Mouse (Mus musculus) myocyte (in vitro differentiated cells): ENCODE results near the gene Trmt1.

Source experiments
- CEBPB ChIP-seq: IDR thresholded peaks from 2 replicates; pipeline ENCODE4 v1.6.1; 2011; ENCODE audit warnings: mild to moderate bottlenecking, moderate library complexity; ENCODE audit not compliant: poor library complexity, insufficient read depth, severe bottlenecking
- E2F4 ChIP-seq: IDR thresholded peaks from one replicate; pipeline ENCODE4 v1.6.1; 2011; ENCODE audit warnings: mild to moderate bottlenecking, control low read depth, moderate library complexity; ENCODE audit not compliant: insufficient read depth
- MAX ChIP-seq: IDR thresholded peaks from one replicate; pipeline ENCODE4 v1.6.1; 2011; ENCODE audit warnings: low read depth, mild to moderate bottlenecking, control low read depth
- MYOG ChIP-seq, 3 experiments: IDR thresholded peaks; one replicate each; pipeline ENCODE4 v1.6.1; 2011; ENCODE audit warnings: control low read depth in 2 of 3, low read depth in 2 of 3, mild to moderate bottlenecking in 2 of 3; ENCODE audit not compliant: insufficient read length in 2 of 3, control insufficient read depth in 1 of 3, insufficient read depth in 1 of 3
- POLR2A ChIP-seq: IDR thresholded peaks from one replicate; pipeline ENCODE4 v1.6.1; 2011; ENCODE audit warnings: low read depth, mild to moderate bottlenecking, control low read depth, moderate library complexity; ENCODE audit not compliant: insufficient read length
- POLR2AphosphoS2 ChIP-seq: IDR thresholded peaks from one replicate; pipeline ENCODE4 v1.6.1; 2011; ENCODE audit warnings: low read depth, control low read depth; ENCODE audit not compliant: insufficient read length
- TCF12 ChIP-seq: IDR thresholded peaks from one replicate; pipeline ENCODE4 v1.6.1; 2011; ENCODE audit warnings: mild to moderate bottlenecking, control low read depth; ENCODE audit not compliant: poor library complexity, insufficient read depth, severe bottlenecking
- USF1 ChIP-seq: IDR thresholded peaks from one replicate; pipeline ENCODE4 v1.6.1; 2011; ENCODE audit warnings: low read depth, mild to moderate bottlenecking, control low read depth, moderate library complexity

DNA sequence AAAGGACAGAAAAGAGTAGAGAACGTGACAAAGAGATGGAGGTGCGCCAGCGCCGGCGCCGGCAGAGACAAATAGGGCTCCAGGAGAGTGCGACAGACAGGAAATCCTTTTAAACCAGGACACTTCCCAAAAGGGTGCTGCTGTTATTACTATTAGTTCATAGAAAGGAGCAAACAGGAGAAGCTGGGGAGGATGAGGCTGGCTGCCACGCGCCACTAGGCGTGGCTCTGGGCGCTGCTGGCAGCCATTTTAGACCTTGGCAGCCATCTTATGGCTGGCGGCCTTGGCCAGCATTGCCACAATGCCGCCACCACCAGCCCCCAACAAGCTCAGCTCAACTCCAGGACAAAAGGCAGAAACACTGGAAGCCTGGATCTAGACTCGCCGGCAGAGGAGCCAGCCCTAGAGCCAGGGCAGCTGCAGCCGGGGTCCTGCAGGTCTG, 43.8 kb downstream of the Trmt1 start:
- TF ChIP-seq POLR2A, result no peak
- no peak for TF ChIP-seq CEBPB
- no peak for TF ChIP-seq MYOG (IDR thresholded peaks at IDR 0.05; ENCODE audit: control insufficient read depth in 1 of 3, insufficient read depth in 1 of 3, insufficient read length in 2 of 3, low read depth in 2 of 3)
- no peak for TF ChIP-seq MAX
- no peak for TF ChIP-seq TCF12
- no peak for TF ChIP-seq POLR2AphosphoS2
- TF ChIP-seq E2F4, result no peak
- TF ChIP-seq USF1, result no peak
